Mouse (Mus musculus) CH12.LX (cell line): Measurements from ENCODE around the gene Ercc1.

Experiments
- CTCF ChIP-seq, 2 experiments: IDR thresholded peaks in 1 of 2; conservative IDR thresholded peaks in 1 of 2; 2 replicates each; pipeline ENCODE4 v1.5.1; 2011 to 2012; ENCODE audit warnings: low read depth in 2 of 2, low read length in 2 of 2, improper control_type of control experiment in 1 of 2, inconsistent platforms in 1 of 2, mild to moderate bottlenecking in 1 of 2, moderate library complexity in 1 of 2
- ELF1 ChIP-seq: IDR thresholded peaks from 2 replicates; pipeline ENCODE4 v1.6.1; 2014; ENCODE audit warnings: low read depth, mild to moderate bottlenecking, inconsistent platforms, low read length, improper control_type of control experiment
- EP300 ChIP-seq: IDR thresholded peaks from 2 replicates; pipeline ENCODE4 v1.6.1; 2011; ENCODE audit warnings: low read length, improper control_type of control experiment
- JUN ChIP-seq: IDR thresholded peaks from 2 replicates; pipeline ENCODE4 v1.6.1; 2011; ENCODE audit warnings: low read depth, mild to moderate bottlenecking, low read length, improper control_type of control experiment, moderate library complexity; ENCODE audit not compliant: insufficient read depth
- POLR2A ChIP-seq: IDR thresholded peaks from 2 replicates; pipeline ENCODE4 v1.6.1; 2011; ENCODE audit warnings: low read depth, mild to moderate bottlenecking, improper control_type of control experiment, low read length
- RAD21 ChIP-seq: IDR thresholded peaks from 2 replicates; pipeline ENCODE4 v1.6.1; 2011; ENCODE audit warnings: low read depth, mild to moderate bottlenecking, low read length, improper control_type of control experiment, moderate library complexity

GRCm38 (mm10) chr7:19343210-19343808 lies 1.3 kb upstream of the Ercc1 start:
- TF ChIP-seq POLR2A = no peak
- TF ChIP-seq RAD21 = peak; percentile 94
- peak; percentile 84 to 96 for TF ChIP-seq CTCF (conservative IDR thresholded peaks at IDR 0.05 in 1 of 2, IDR thresholded peaks at IDR 0.05 in 1 of 2; ENCODE audit: low read depth in 2 of 2, low read length in 2 of 2)
- TF ChIP-seq EP300 = no peak
- TF ChIP-seq JUN = no peak
- no peak for TF ChIP-seq ELF1
